Mouse (Mus musculus) hindbrain, postnatal 0 days (tissue): ENCODE results near the gene Kifap3. TPM values are rescaled to one million over a fixed set of nuclear protein-coding genes. Genes with fewer than 3 reads are reported as not detected.

ENCODE experiments used
- ATAC-seq: fragments of 200-750 bp; cut with Nextera tagmentation; 2 replicates; pipeline ENCODE4 v1.8.0; 2017; ENCODE audit warnings: mild to moderate bottlenecking, moderate TSS enrichment, moderate library complexity
- DNase-seq: peaks from one replicate; pipeline ENCODE4 v3.0.0-alpha.2; 2015; ENCODE audit warnings: low spot score
- H3K27ac ChIP-seq: fragments of 300-500 bp; sonication (generic); 2 replicates; pipeline ENCODE4 v1.5.1; 2014; ENCODE audit warnings: mild to moderate bottlenecking
- H3K27me3 ChIP-seq: fragments of 300-500 bp; sonication (generic); 2 replicates; pipeline ENCODE4 v1.6.1; 2014; ENCODE audit warnings: low read length, mixed read lengths; ENCODE audit not compliant: insufficient read depth
- H3K36me3 ChIP-seq: fragments of 300-500 bp; sonication (generic); 2 replicates; pipeline ENCODE4 v1.6.1; 2014; ENCODE audit warnings: low read length, mixed read lengths; ENCODE audit not compliant: insufficient read depth
- H3K4me1 ChIP-seq: fragments of 300-500 bp; sonication (generic); 2 replicates; pipeline ENCODE4 v1.6.1; 2014; ENCODE audit warnings: antibody characterized with exemption, low read length, mixed read lengths; ENCODE audit not compliant: insufficient read depth
- H3K4me2 ChIP-seq: fragments of 300-500 bp; sonication (generic); 2 replicates; pipeline ENCODE4 v1.6.1; 2014; ENCODE audit warnings: low read depth, mild to moderate bottlenecking, low read length, moderate library complexity, mixed read lengths
- H3K4me3 ChIP-seq: fragments of 300-500 bp; sonication (generic); 2 replicates; pipeline ENCODE4 v1.5.1; 2014; ENCODE audit warnings: low read length
- H3K9ac ChIP-seq: fragments of 300-500 bp; sonication (generic); replicated peaks from 2 replicates; pipeline ENCODE4 v1.6.1; 2014; ENCODE audit warnings: mild to moderate bottlenecking, low read length, moderate library complexity, mixed read lengths
- H3K9me3 ChIP-seq: fragments of 300-500 bp; sonication (generic); 2 replicates; pipeline ENCODE4 v1.6.1; 2016; ENCODE audit warnings: low read length, mixed read lengths
- CTCF ChIP-seq: IDR thresholded peaks from 2 replicates; pipeline ENCODE4 v1.5.1; 2016; ENCODE audit warnings: antibody characterized with exemption, control low read depth, low read depth
- WGBS: fragments of 180-500 bp; shearing (Covaris S2); extraction: QIAGEN DNeasy Blood & Tissue Kit; methylation state at CpG from one replicate; pipeline ENCODE4 v1.1.7; 2014; 5-methylcytosine and 5-hydroxymethylcytosine counted together
- polyA plus RNA-seq: library from polyadenylated mRNA; unstranded; fragments of >200 nt; fragmentation: Nextera tagmentation; extraction: Ambion mirVana; gene quantifications from 2 replicates; pipeline ENCODE4 v1.2.1, GENCODE M21; 2015
- total RNA-seq: library from RNA; depleted of rRNA; stranded (reverse); fragments of >200 nt; gene quantifications from 2 replicates; pipeline ENCODE4 v1.2.3, GENCODE M21; 2014; rRNA removed

Gene Kifap3
- total and polyA plus RNA-seq, 2 experiments from 2014 or later, result 110 to 125 TPM

GRCm38 (mm10) chr1:163964008-163964689 lies 184.8 kb downstream of the Kifap3 start:
- H3K27ac ChIP-seq, result no peak overlapping the region
- no peak overlapping the region for H3K4me2 ChIP-seq
- H3K9me3 ChIP-seq, result no peaks in the 10 kb centered on the region
- ATAC-seq, result no peak
- TF ChIP-seq CTCF, result no peak
- WGBS, result 91% methylated on average over 10 of the region's 10 CpGs
- no peak for DNase-seq
- H3K36me3 ChIP-seq, result peaks cover 7% of the 10 kb centered on the region; the same call in 1 of the 2 replicates
- H3K4me3 ChIP-seq, result no peak overlapping the region
- no peaks in the 10 kb centered on the region for H3K27me3 ChIP-seq
- no peak overlapping the region for H3K9ac ChIP-seq
- no peaks in the 10 kb centered on the region for H3K4me1 ChIP-seq

Other genes starting within 250 kb of the Kifap3 start
- gene Mettl11b, start 54.4 kb upstream of the Kifap3 start, total RNA-seq, result not detected in 2 replicates
- 0.13 TPM in 1 of 2 replicates, not detected in the other for gene Mettl11b, start 54.4 kb upstream of the Kifap3 start, polyA plus RNA-seq
- 15.2 and 15.3 TPM in 2 replicates for gene Scyl3, start 149.5 kb downstream of the Kifap3 start, total RNA-seq
- gene Scyl3, start 149.5 kb downstream of the Kifap3 start, polyA plus RNA-seq, result 11.6 and 14.2 TPM in 2 replicates
- gene BC055324, start 215.2 kb downstream of the Kifap3 start, total RNA-seq, result 6.5 and 6.8 TPM in 2 replicates
- 2.2 and 2.7 TPM in 2 replicates for gene BC055324, start 215.2 kb downstream of the Kifap3 start, polyA plus RNA-seq
- 2.2 and 2.9 TPM in 2 replicates for gene Mettl18, start 215.3 kb downstream of the Kifap3 start, total RNA-seq
- gene Mettl18, start 215.3 kb downstream of the Kifap3 start, polyA plus RNA-seq, result 6.3 and 6.9 TPM in 2 replicates